Mouse (Mus musculus): Measurements from ENCODE around the gene Dagla. TPM values are rescaled to one million over a fixed set of nuclear protein-coding genes. Genes with fewer than 3 reads are reported as not detected.

Gene Dagla
- polyA plus RNA-seq, 1 experiment from 2014 or later: 1.3 TPM

DNA sequence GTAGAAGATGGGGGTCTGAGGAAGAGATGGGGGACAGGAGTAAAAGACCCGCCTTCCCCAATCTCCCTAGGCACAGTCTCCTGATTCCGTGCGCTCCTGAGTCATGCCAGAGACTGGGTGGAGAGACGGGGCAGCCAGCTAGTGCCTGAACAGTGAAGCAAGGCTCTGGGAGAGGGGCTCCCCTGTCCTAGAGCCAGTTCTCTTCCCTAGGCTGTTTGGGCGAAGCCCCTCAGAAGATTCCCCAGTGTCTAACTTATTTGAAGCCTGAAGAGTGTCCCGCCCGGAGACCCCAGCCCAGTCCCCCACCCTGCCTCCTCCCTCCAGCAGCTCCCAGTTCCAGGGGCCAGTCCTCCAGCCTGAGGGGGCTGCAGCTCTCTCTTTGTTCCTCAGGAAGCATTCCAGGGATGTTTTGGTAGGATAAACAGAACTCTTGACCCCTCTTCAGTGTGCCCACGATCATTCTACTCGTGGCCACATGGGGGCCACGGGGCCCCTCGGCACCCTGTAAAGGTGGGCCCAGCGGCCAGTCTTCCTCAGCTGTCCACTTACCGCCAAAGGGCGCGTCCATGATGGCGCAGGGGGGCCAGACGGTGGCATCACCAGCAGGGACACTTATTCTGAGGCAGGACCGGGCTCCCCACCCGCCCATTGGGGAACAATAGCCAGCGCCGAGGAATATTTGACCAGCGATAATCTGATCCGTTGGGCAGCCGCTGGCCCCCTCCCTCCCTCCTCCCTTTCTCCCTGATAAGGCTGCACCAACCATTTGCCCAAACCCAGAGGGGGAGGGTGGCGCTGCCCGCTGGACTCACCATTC lies 79.8 kb downstream of the Dagla start:
- H3K27me3 ChIP-seq (replicated peaks; ENCODE audit: control insufficient read depth, insufficient read depth, low read length): no peaks in the 10 kb centered on the region
- peaks cover 13% of the 10 kb centered on the region; the same call in 1 of the 2 replicates for H3K36me3 ChIP-seq (ENCODE audit: control insufficient read depth, insufficient read depth)
- no peaks in the 10 kb centered on the region for H3K9me3 ChIP-seq (ENCODE audit: control insufficient read depth)
- peaks cover 17% of the 10 kb centered on the region; the same call in 1 of the 2 replicates for H3K4me1 ChIP-seq (replicated peaks; ENCODE audit: control insufficient read depth, insufficient read depth, low read length)
- 19% methylated on average over 26 of the region's 26 CpGs for WGBS
- H3K27ac ChIP-seq (ENCODE audit: low read depth, low read length): no peak overlapping the region
- H3K4me2 ChIP-seq (replicated peaks; ENCODE audit: low read depth): peak overlapping the region; percentile 38
- 0 out of 2 replicates have a peak, but pooled peaks have one; percentile 15 for TF ChIP-seq CTCF (IDR thresholded peaks at IDR 0.05; ENCODE audit: low read depth)
- ATAC-seq: no peak
- H3K9ac ChIP-seq (ENCODE audit: low read depth, low read length): 0 out of 2 replicates have a peak overlapping the region, but pooled peaks have one; percentile 3
- no peak overlapping the region for H3K4me3 ChIP-seq (ENCODE audit: low read depth, low read length)

DNA sequence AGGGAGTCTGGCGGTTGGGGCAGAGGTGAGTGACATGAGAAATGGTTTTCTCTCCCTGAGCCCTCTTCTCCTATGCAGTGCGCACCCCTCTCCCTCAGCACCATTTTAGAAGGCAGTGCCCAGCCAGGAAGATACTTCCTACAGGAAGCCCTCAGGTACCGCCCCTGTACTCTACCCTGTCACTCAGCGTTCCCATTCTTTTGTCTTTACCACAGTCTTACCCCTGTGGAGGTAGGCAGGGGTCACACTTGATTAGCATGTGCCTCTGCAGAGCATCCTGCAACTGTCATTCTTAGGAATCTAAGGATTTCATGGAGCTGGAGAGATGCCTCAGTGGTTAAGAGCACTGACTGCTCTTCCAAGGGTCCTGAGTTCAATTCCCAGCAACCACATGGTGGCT lies 81.1 kb downstream of the Dagla start:
- Histone ChIP-seq H3K36me3 (ENCODE audit: control insufficient read depth, insufficient read depth) (peaks cover 9% of the 10 kb centered on the region; the same call in 1 of the 2 replicates), H3K4me1 (replicated peaks; ENCODE audit: control insufficient read depth, insufficient read depth, low read length) (peaks cover 17% of the 10 kb centered on the region; the same call in 1 of the 2 replicates), H3K27ac (ENCODE audit: low read depth, low read length) (no peak overlapping the region), H3K27me3 (replicated peaks; ENCODE audit: control insufficient read depth, insufficient read depth, low read length) (no peaks in the 10 kb centered on the region), H3K9ac (ENCODE audit: low read depth, low read length) (no peak overlapping the region), H3K4me2 (replicated peaks; ENCODE audit: low read depth) (no peak overlapping the region), H3K4me3 (ENCODE audit: low read depth, low read length) (no peak overlapping the region), H3K9me3 (ENCODE audit: control insufficient read depth) (no peaks in the 10 kb centered on the region)
- no peak for ATAC-seq
- 68% methylated on average over 4 of the region's 4 CpGs for WGBS
- no peak for TF ChIP-seq CTCF (IDR thresholded peaks at IDR 0.05; ENCODE audit: low read depth)

- Histone ChIP-seq H3K4me2 (replicated peaks; ENCODE audit: low read depth) (no peak overlapping the region; the same call in 1 of the 2 replicates), H3K36me3 (ENCODE audit: control insufficient read depth, insufficient read depth) (peaks cover 11% of the 10 kb centered on the region), H3K4me1 (replicated peaks; ENCODE audit: control insufficient read depth, insufficient read depth, low read length) (peaks cover 17% of the 10 kb centered on the region; the same call in 1 of the 2 replicates), H3K27ac (ENCODE audit: low read depth, low read length) (no peak overlapping the region), H3K9ac (ENCODE audit: low read depth, low read length) (no peak overlapping the region), H3K4me3 (ENCODE audit: low read depth, low read length) (no peak overlapping the region), H3K27me3 (replicated peaks; ENCODE audit: control insufficient read depth, insufficient read depth, low read length) (no peaks in the 10 kb centered on the region), H3K9me3 (ENCODE audit: control insufficient read depth) (no peaks in the 10 kb centered on the region)
- no peak for TF ChIP-seq CTCF (IDR thresholded peaks at IDR 0.05; ENCODE audit: low read depth)
- ATAC-seq: peak; percentile 25; the same call in 1 of the 2 replicates
- 20% methylated on average over 8 of the region's 8 CpGs for WGBS
Measured at GRCm38 (mm10) chr19:10222656-10223055, 82.0 kb downstream of the Dagla start.

DNA sequence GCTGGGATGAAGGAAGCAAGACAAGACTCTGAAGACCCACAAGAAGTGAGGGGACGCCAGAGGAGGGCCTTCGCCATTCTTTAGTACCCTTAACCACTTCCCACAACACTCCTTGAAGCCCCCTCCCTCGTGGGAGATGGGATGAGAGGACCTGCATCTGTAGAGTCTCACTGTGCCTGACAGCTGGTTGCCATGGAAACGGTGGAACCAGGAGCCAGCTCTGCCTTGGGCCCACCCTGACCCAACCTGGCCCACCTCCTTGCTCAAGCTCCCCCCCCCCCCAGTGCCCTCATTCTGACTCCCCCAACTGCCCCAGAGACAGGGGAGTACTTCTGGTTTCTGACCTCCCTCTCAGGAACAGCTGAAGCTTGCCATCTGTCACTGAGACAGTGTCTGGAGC lies 83.1 kb downstream of the Dagla start:
- peaks cover 17% of the 10 kb centered on the region; the same call in 1 of the 2 replicates for H3K4me1 ChIP-seq (replicated peaks; ENCODE audit: control insufficient read depth, insufficient read depth, low read length)
- WGBS: 53% methylated on average over 4 of the region's 4 CpGs
- H3K9ac ChIP-seq (ENCODE audit: low read depth, low read length): no peak overlapping the region
- no peak for ATAC-seq
- no peak overlapping the region for H3K27ac ChIP-seq (ENCODE audit: low read depth, low read length)
- H3K9me3 ChIP-seq (ENCODE audit: control insufficient read depth): no peaks in the 10 kb centered on the region
- no peak overlapping the region for H3K4me3 ChIP-seq (ENCODE audit: low read depth, low read length)
- H3K27me3 ChIP-seq (replicated peaks; ENCODE audit: control insufficient read depth, insufficient read depth, low read length): no peaks in the 10 kb centered on the region
- H3K4me2 ChIP-seq (replicated peaks; ENCODE audit: low read depth): no peak overlapping the region
- TF ChIP-seq CTCF (IDR thresholded peaks at IDR 0.05; ENCODE audit: low read depth): no peak
- H3K36me3 ChIP-seq (ENCODE audit: control insufficient read depth, insufficient read depth): peaks cover 13% of the 10 kb centered on the region

DNA sequence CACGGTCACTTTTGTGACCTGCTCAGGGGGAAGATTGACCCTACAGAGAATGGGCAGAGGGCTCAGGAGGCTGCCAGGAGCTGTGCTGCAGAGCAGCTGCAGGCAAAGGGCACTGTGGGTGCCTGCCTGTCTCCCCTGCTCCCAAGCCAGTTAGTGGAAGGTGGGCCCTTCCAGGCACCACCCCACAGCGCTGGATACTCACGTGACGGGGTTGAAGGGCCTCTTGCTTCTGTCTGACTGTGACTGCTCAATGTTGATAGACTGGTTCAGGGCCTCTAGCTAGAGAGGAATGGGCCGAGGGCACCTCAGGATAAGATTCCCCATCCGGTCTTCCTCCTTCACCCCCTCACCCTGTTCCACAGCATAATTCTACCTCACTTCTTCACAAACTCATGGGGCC lies 85.1 kb downstream of the Dagla start:
- Histone ChIP-seq H3K27me3 (replicated peaks; ENCODE audit: control insufficient read depth, insufficient read depth, low read length) (no peaks in the 10 kb centered on the region), H3K27ac (ENCODE audit: low read depth, low read length) (no peak overlapping the region), H3K9ac (ENCODE audit: low read depth, low read length) (no peak overlapping the region), H3K9me3 (ENCODE audit: control insufficient read depth) (no peaks in the 10 kb centered on the region), H3K4me3 (ENCODE audit: low read depth, low read length) (no peak overlapping the region), H3K36me3 (ENCODE audit: control insufficient read depth, insufficient read depth) (peaks cover 23% of the 10 kb centered on the region), H3K4me2 (replicated peaks; ENCODE audit: low read depth) (no peak overlapping the region), H3K4me1 (replicated peaks; ENCODE audit: control insufficient read depth, insufficient read depth, low read length) (peaks cover 7% of the 10 kb centered on the region; the same call in 1 of the 2 replicates)
- TF ChIP-seq CTCF (IDR thresholded peaks at IDR 0.05; ENCODE audit: low read depth): no peak
- WGBS: 46% methylated on average over 6 of the region's 6 CpGs
- no peak for ATAC-seq

DNA sequence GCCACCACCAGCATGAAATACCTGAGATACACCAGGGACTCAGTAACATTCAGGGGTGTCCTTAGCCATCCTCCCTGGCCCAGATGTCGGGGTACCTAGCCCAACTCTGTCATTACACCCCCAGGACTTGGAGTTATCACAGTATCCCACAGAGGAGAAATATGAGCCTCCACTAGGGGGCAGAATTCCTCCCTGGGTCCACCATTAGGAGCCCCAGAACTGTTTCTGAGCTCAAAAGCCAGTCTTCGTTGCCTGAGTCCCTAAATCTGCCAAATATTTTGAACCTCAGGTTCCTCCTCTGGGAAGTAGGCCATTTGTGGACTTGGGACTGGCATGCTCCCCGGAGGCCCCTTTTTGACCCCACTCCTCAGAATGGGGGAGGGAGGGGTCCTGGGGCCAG lies 85.6 kb downstream of the Dagla start:
- WGBS: 51% methylated on average over 3 of the region's 3 CpGs
- Histone ChIP-seq H3K27me3 (replicated peaks; ENCODE audit: control insufficient read depth, insufficient read depth, low read length) (no peaks in the 10 kb centered on the region), H3K4me1 (replicated peaks; ENCODE audit: control insufficient read depth, insufficient read depth, low read length) (peaks cover 7% of the 10 kb centered on the region; the same call in 1 of the 2 replicates), H3K27ac (ENCODE audit: low read depth, low read length) (no peak overlapping the region), H3K9ac (ENCODE audit: low read depth, low read length) (no peak overlapping the region), H3K4me3 (ENCODE audit: low read depth, low read length) (no peak overlapping the region), H3K36me3 (ENCODE audit: control insufficient read depth, insufficient read depth) (peaks cover 25% of the 10 kb centered on the region), H3K9me3 (ENCODE audit: control insufficient read depth) (no peaks in the 10 kb centered on the region), H3K4me2 (replicated peaks; ENCODE audit: low read depth) (no peak overlapping the region)
- peak; percentile 83 for TF ChIP-seq CTCF (IDR thresholded peaks at IDR 0.05; ENCODE audit: low read depth)
- ATAC-seq: 0 out of 2 replicates have a peak, but pooled peaks have one; percentile 7

Measured in intestine, postnatal 0 days (tissue).